Mouse (Mus musculus) thymus, postnatal 0 days (tissue): ENCODE measurements at regions not wholly inside any gene's neighbourhood (a gene's known extent, or its start where the extent isn't known, plus 50 kb on each side); places are given as distances from the start of the nearest gene placed in this dataset.

Source experiments
- DNase-seq: peaks from one replicate; pipeline ENCODE4 v3.0.0-alpha.2; 2015; ENCODE audit warnings: low spot score

GRCm38 (mm10) chr17:63575316-63576007 is 75.6 kb upstream of the Fbxl17 start:
- no peak for DNase-seq

- no peak for DNase-seq
Observed at GRCm38 (mm10) chr17:63582870-63583269, 83.1 kb upstream of the Fbxl17 start.

- no peak for DNase-seq
Observed at GRCm38 (mm10) chr17:63607021-63607751, 107.4 kb upstream of the Fbxl17 start.

- DNase-seq, result no peak
Observed at GRCm38 (mm10) chr17:63622726-63623125, 122.9 kb upstream of the Fbxl17 start.

- DNase-seq, result no peak
Observed at GRCm38 (mm10) chr17:63637598-63637997, 137.8 kb upstream of the Fbxl17 start.

GRCm38 (mm10) chr17:63644390-63644789 is 144.6 kb upstream of the Fbxl17 start:
- DNase-seq, result no peak

- no peak for DNase-seq
Observed at GRCm38 (mm10) chr17:63657687-63658086, 157.9 kb upstream of the Fbxl17 start.

GRCm38 (mm10) chr17:63660841-63661481 is 161.1 kb upstream of the Fbxl17 start:
- DNase-seq, result no peak

GRCm38 (mm10) chr17:63661584-63661983 is 161.8 kb upstream of the Fbxl17 start:
- DNase-seq, result no peak

- no peak for DNase-seq
Observed at GRCm38 (mm10) chr17:63662251-63662650, 162.4 kb upstream of the Fbxl17 start.

GRCm38 (mm10) chr17:63676791-63677190 is 177.0 kb upstream of the Fbxl17 start:
- DNase-seq, result no peak

- no peak for DNase-seq
Observed at GRCm38 (mm10) chr17:63677996-63678657, 178.3 kb upstream of the Fbxl17 start.

- DNase-seq, result no peak
Observed at GRCm38 (mm10) chr17:63680479-63680878, 180.7 kb upstream of the Fbxl17 start.

GRCm38 (mm10) chr17:63683345-63683744 is 179.5 kb upstream of the Fer start:
- no peak for DNase-seq

GRCm38 (mm10) chr17:63684026-63684425 is 178.8 kb upstream of the Fer start:
- DNase-seq, result no peak

- no peak for DNase-seq
Observed at GRCm38 (mm10) chr17:63685956-63686355, 176.9 kb upstream of the Fer start.

- no peak for DNase-seq
Observed at GRCm38 (mm10) chr17:63686361-63686760, 176.5 kb upstream of the Fer start.

- DNase-seq, result no peak
Observed at GRCm38 (mm10) chr17:63689291-63689690, 173.6 kb upstream of the Fer start.

- DNase-seq, result no peak
Observed at GRCm38 (mm10) chr17:63690829-63691689, 171.8 kb upstream of the Fer start.

GRCm38 (mm10) chr17:63691690-63691968 is 171.2 kb upstream of the Fer start:
- no peak for DNase-seq

- DNase-seq, result no peak
Observed at GRCm38 (mm10) chr17:63693274-63693673, 169.6 kb upstream of the Fer start.
